Mouse (Mus musculus) neural tube, embryonic 12.5 days (tissue): Measurements from ENCODE around the gene Baiap2. TPM values are rescaled to one million over a fixed set of nuclear protein-coding genes. Genes with fewer than 3 reads are reported as not detected.

Source experiments
- ATAC-seq: fragments of 200-750 bp; cut with Nextera tagmentation; 2 replicates; pipeline ENCODE4 v1.8.0; 2017; ENCODE audit warnings: low read depth, mild to moderate bottlenecking, moderate TSS enrichment, moderate library complexity; ENCODE audit not compliant: low FRiP score
- H3K27ac ChIP-seq: fragments of 300-500 bp; sonication (generic); 2 replicates; pipeline ENCODE4 v1.5.1; 2016
- H3K27me3 ChIP-seq: fragments of 300-500 bp; sonication (generic); replicated peaks from 2 replicates; pipeline ENCODE4 v1.6.1; 2016; ENCODE audit warnings: mild to moderate bottlenecking
- H3K36me3 ChIP-seq: fragments of 300-500 bp; sonication (generic); 2 replicates; pipeline ENCODE4 v1.6.1; 2016; ENCODE audit warnings: mild to moderate bottlenecking
- H3K4me1 ChIP-seq: fragments of 300-500 bp; sonication (generic); 2 replicates; pipeline ENCODE4 v1.6.1; 2016
- H3K4me2 ChIP-seq: fragments of 300-500 bp; sonication (generic); replicated peaks from 2 replicates; pipeline ENCODE4 v1.6.1; 2016; ENCODE audit warnings: mild to moderate bottlenecking
- H3K4me3 ChIP-seq: fragments of 300-500 bp; sonication (generic); 2 replicates; pipeline ENCODE4 v1.5.1; 2016
- H3K9ac ChIP-seq: fragments of 300-500 bp; sonication (generic); 2 replicates; pipeline ENCODE4 v1.6.1; 2016; ENCODE audit warnings: mild to moderate bottlenecking
- H3K9me3 ChIP-seq: fragments of 300-500 bp; sonication (generic); 2 replicates; pipeline ENCODE4 v1.6.1; 2016; ENCODE audit warnings: mild to moderate bottlenecking
- WGBS: fragments of 180-500 bp; shearing (Covaris S2); methylation state at CpG from one replicate; pipeline ENCODE4 v1.1.7; 2016; 5-methylcytosine and 5-hydroxymethylcytosine counted together
- polyA plus RNA-seq: library from polyadenylated mRNA; unstranded; fragments of >200 nt; fragmentation: Nextera tagmentation; extraction: Ambion mirVana; gene quantifications from 2 replicates; pipeline ENCODE4 v1.2.1, GENCODE M21; 2016

Baiap2 gene
- polyA plus RNA-seq, 1 experiment from 2014 or later = 11.8 TPM

GRCm38 (mm10) chr11:120009937-120010336, 67.4 kb downstream of the Baiap2 start:
- no peak overlapping the region for H3K4me3 ChIP-seq
- no peaks in the 10 kb centered on the region for H3K9me3 ChIP-seq
- H3K27ac ChIP-seq = no peak overlapping the region
- no peak overlapping the region for H3K4me2 ChIP-seq
- 0 out of 2 replicates have a peak overlapping the region, but pooled peaks have one; percentile 5 for H3K9ac ChIP-seq
- H3K27me3 ChIP-seq = peaks cover 17% of the 10 kb centered on the region; the same call in 1 of the 2 replicates
- H3K4me1 ChIP-seq = peaks cover 25% of the 10 kb centered on the region
- peaks cover 7% of the 10 kb centered on the region; the same call in 1 of the 2 replicates for H3K36me3 ChIP-seq
- no peak for ATAC-seq
- WGBS = 87% methylated on average over 20 of the region's 20 CpGs

GRCm38 (mm10) chr11:120011114-120011760, 68.7 kb downstream of the Baiap2 start:
- no peak overlapping the region for H3K27ac ChIP-seq

GRCm38 (mm10) chr11:120011761-120012560, 69.4 kb downstream of the Baiap2 start:
- H3K9me3 ChIP-seq = no peaks in the 10 kb centered on the region
- H3K4me3 ChIP-seq = no peak overlapping the region
- 38% methylated on average over 43 of the region's 43 CpGs for whole genome bisulfite sequencing
- peak overlapping the region; percentile 34 for H3K4me2 ChIP-seq
- H3K36me3 ChIP-seq = peaks cover 8% of the 10 kb centered on the region
- H3K27ac ChIP-seq = no peak overlapping the region
- H3K9ac ChIP-seq = 0 out of 2 replicates have a peak overlapping the region, but pooled peaks have one; percentile 29
- peaks cover 25% of the 10 kb centered on the region for H3K4me1 ChIP-seq
- ATAC-seq = peak; percentile 66
- H3K27me3 ChIP-seq = peaks cover 17% of the 10 kb centered on the region; the same call in 1 of the 2 replicates

More at GRCm38 (mm10) chr11:120011114-120011760, 68.7 kb downstream of the Baiap2 start:
- Histone ChIP-seq H3K9me3 (no peaks in the 10 kb centered on the region), H3K4me3 (no peak overlapping the region), H3K4me1 (peaks cover 25% of the 10 kb centered on the region), H3K4me2 (peak overlapping the region; percentile 34), H3K36me3 (peaks cover 10% of the 10 kb centered on the region), H3K27me3 (peaks cover 17% of the 10 kb centered on the region; the same call in 1 of the 2 replicates), H3K9ac (0 out of 2 replicates have a peak overlapping the region, but pooled peaks have one; percentile 29)
- no peak for ATAC-seq
- WGBS = 73% methylated on average over 11 of the region's 11 CpGs

- H3K9me3 ChIP-seq = no peaks in the 10 kb centered on the region
- peaks cover 25% of the 10 kb centered on the region for H3K4me1 ChIP-seq
- H3K27ac ChIP-seq = no peak overlapping the region
- no peak overlapping the region for H3K4me3 ChIP-seq
- H3K27me3 ChIP-seq = peaks cover 18% of the 10 kb centered on the region; the same call in 1 of the 2 replicates
- H3K36me3 ChIP-seq = peaks cover 6% of the 10 kb centered on the region
- 83% methylated on average over 13 of the region's 13 CpGs for WGBS
- peak overlapping the region; percentile 34; the same call in 1 of the 2 replicates for H3K4me2 ChIP-seq
- ATAC-seq = peak; percentile 14; the same call in 1 of the 2 replicates
- H3K9ac ChIP-seq = no peak overlapping the region
These were observed 70.1 kb downstream of the Baiap2 start for GRCm38 (mm10) chr11:120012702-120013101.

GRCm38 (mm10) chr11:120013174-120013711, 70.7 kb downstream of the Baiap2 start:
- Histone ChIP-seq H3K27ac (no peak overlapping the region), H3K36me3 (peaks cover 6% of the 10 kb centered on the region), H3K4me2 (peak overlapping the region; percentile 61), H3K4me1 (peaks cover 25% of the 10 kb centered on the region), H3K9me3 (no peaks in the 10 kb centered on the region), H3K9ac (peak overlapping the region; percentile 48), H3K4me3 (peak overlapping the region; percentile 21; the same call in 1 of the 2 replicates), H3K27me3 (peaks cover 19% of the 10 kb centered on the region; the same call in 1 of the 2 replicates)
- peak; percentile 64 for ATAC-seq
- WGBS = 15% methylated on average over 21 of the region's 21 CpGs

- H3K4me1 ChIP-seq = peaks cover 32% of the 10 kb centered on the region
- H3K27ac ChIP-seq = no peak overlapping the region
- whole genome bisulfite sequencing = 88% methylated on average over 4 of the region's 4 CpGs
- H3K4me3 ChIP-seq = no peak overlapping the region
- H3K4me2 ChIP-seq = no peak overlapping the region
- no peaks in the 10 kb centered on the region for H3K9me3 ChIP-seq
- H3K9ac ChIP-seq = no peak overlapping the region
- H3K27me3 ChIP-seq = peaks cover 19% of the 10 kb centered on the region; the same call in 1 of the 2 replicates
- ATAC-seq = no peak
- H3K36me3 ChIP-seq = peaks cover 6% of the 10 kb centered on the region
These were observed 72.2 kb downstream of the Baiap2 start for GRCm38 (mm10) chr11:120014758-120015157.

- no peak overlapping the region for H3K4me2 ChIP-seq
- H3K4me1 ChIP-seq = peaks cover 31% of the 10 kb centered on the region
- no peaks in the 10 kb centered on the region for H3K9me3 ChIP-seq
- H3K4me3 ChIP-seq = no peak overlapping the region
- H3K9ac ChIP-seq = no peak overlapping the region
- WGBS = 88% methylated on average over 8 of the region's 8 CpGs
- H3K36me3 ChIP-seq = peaks cover 3% of the 10 kb centered on the region; the same call in 1 of the 2 replicates
- no peak overlapping the region for H3K27ac ChIP-seq
- ATAC-seq = no peak
- H3K27me3 ChIP-seq = peaks cover 8% of the 10 kb centered on the region; the same call in 1 of the 2 replicates
These were observed 74.4 kb downstream of the Baiap2 start for GRCm38 (mm10) chr11:120017011-120017410.

GRCm38 (mm10) chr11:120019542-120020440, 77.2 kb downstream of the Baiap2 start:
- WGBS = 50% methylated on average over 23 of the region's 23 CpGs
- Histone ChIP-seq H3K4me2 (0 out of 2 replicates have a peak overlapping the region, but pooled peaks have one; percentile 5), H3K36me3 (peaks cover 3% of the 10 kb centered on the region; the same call in 1 of the 2 replicates), H3K9ac (no peak overlapping the region), H3K4me3 (no peak overlapping the region), H3K27ac (no peak overlapping the region), H3K9me3 (no peaks in the 10 kb centered on the region), H3K4me1 (peaks cover 31% of the 10 kb centered on the region), H3K27me3 (0 out of 2 replicates have a peak, but pooled peaks cover 2% of the 10 kb centered on the region)
- ATAC-seq = no peak

GRCm38 (mm10) chr11:120021367-120021766, 78.8 kb downstream of the Baiap2 start:
- H3K4me1 ChIP-seq = peaks cover 31% of the 10 kb centered on the region
- no peak for ATAC-seq

GRCm38 (mm10) chr11:120022216-120022615, 79.7 kb downstream of the Baiap2 start:
- ATAC-seq = no peak
- 53% methylated on average over 8 of the region's 8 CpGs for WGBS
- H3K4me1 ChIP-seq = peaks cover 31% of the 10 kb centered on the region

More at GRCm38 (mm10) chr11:120021367-120021766, 78.8 kb downstream of the Baiap2 start:
- no peak overlapping the region for H3K27ac ChIP-seq
- H3K4me2 ChIP-seq = no peak overlapping the region
- H3K9me3 ChIP-seq = no peaks in the 10 kb centered on the region
- H3K36me3 ChIP-seq = no peaks in the 10 kb centered on the region
- H3K27me3 ChIP-seq = 0 out of 2 replicates have a peak, but pooled peaks cover 2% of the 10 kb centered on the region
- H3K4me3 ChIP-seq = no peak overlapping the region
- WGBS = 88% methylated on average over 16 of the region's 16 CpGs
- H3K9ac ChIP-seq = no peak overlapping the region

GRCm38 (mm10) chr11:120022841-120023240, 80.3 kb downstream of the Baiap2 start:
- no peaks in the 10 kb centered on the region for H3K36me3 ChIP-seq
- H3K27ac ChIP-seq = no peak overlapping the region
- peak overlapping the region; percentile 3; the same call in 1 of the 2 replicates for H3K4me2 ChIP-seq
- 53% methylated on average over 12 of the region's 12 CpGs for WGBS
- no peaks in the 10 kb centered on the region for H3K9me3 ChIP-seq
- 0 out of 2 replicates have a peak overlapping the region, but pooled peaks have one; percentile 5 for H3K9ac ChIP-seq
- H3K4me3 ChIP-seq = no peak overlapping the region
- 0 out of 2 replicates have a peak, but pooled peaks cover under 1% of the 10 kb centered on the region for H3K27me3 ChIP-seq
- peak; percentile 51; the same call in 1 of the 2 replicates for ATAC-seq
- peaks cover 31% of the 10 kb centered on the region for H3K4me1 ChIP-seq

More at GRCm38 (mm10) chr11:120022216-120022615, 79.7 kb downstream of the Baiap2 start:
- Histone ChIP-seq H3K9ac (no peak overlapping the region; the same call in 1 of the 2 replicates), H3K36me3 (no peaks in the 10 kb centered on the region), H3K27ac (no peak overlapping the region), H3K4me2 (no peak overlapping the region; the same call in 1 of the 2 replicates), H3K9me3 (no peaks in the 10 kb centered on the region), H3K4me3 (no peak overlapping the region), H3K27me3 (0 out of 2 replicates have a peak, but pooled peaks cover 2% of the 10 kb centered on the region)
